Mouse (Mus musculus) heart, postnatal 4 days (tissue): ENCODE results near the gene Frmd6. TPM values are rescaled to one million over a fixed set of nuclear protein-coding genes. Genes with fewer than 3 reads are reported as not detected.

Experiments
- DNase-seq: peaks from one replicate; pipeline ENCODE4 v3.0.0; 2021
- total RNA-seq, 2 experiments: library from RNA; stranded (reverse); gene quantifications; 2 replicates each; pipeline ENCODE4 v1.2.3; 2021

Frmd6 gene
- 10 to 100 TPM; 40.0 to 42.1 TPM for total RNA-seq

GRCm38 (mm10) chr12:70824729-70825650 is at the start of gene Frmd6:
Gene Frmd6, plus strand, starts transcription at chr12:70825514.
- DNase-seq: peak; percentile 97

- no peak for DNase-seq
Observed at GRCm38 (mm10) chr12:70775609-70776008, 49.7 kb upstream of the Frmd6 start.

GRCm38 (mm10) chr12:70776683-70777082 is 48.6 kb upstream of the Frmd6 start:
- DNase-seq: peak; percentile 51

GRCm38 (mm10) chr12:70777466-70777865 is 47.8 kb upstream of the Frmd6 start:
- no peak for DNase-seq

GRCm38 (mm10) chr12:70777866-70778265 is 47.4 kb upstream of the Frmd6 start:
- DNase-seq: peak; percentile 28

GRCm38 (mm10) chr12:70778271-70778670 is 47.0 kb upstream of the Frmd6 start:
- DNase-seq: no peak

- DNase-seq: no peak
Observed at GRCm38 (mm10) chr12:70778724-70779123, 46.6 kb upstream of the Frmd6 start.

- no peak for DNase-seq
Observed at GRCm38 (mm10) chr12:70783049-70783448, 42.3 kb upstream of the Frmd6 start.

GRCm38 (mm10) chr12:70783475-70784239 is 41.7 kb upstream of the Frmd6 start:
- DNase-seq: peak; percentile 12

GRCm38 (mm10) chr12:70784240-70784705 is 41.0 kb upstream of the Frmd6 start:
- no peak for DNase-seq

- no peak for DNase-seq
Observed at GRCm38 (mm10) chr12:70789341-70789740, 36.0 kb upstream of the Frmd6 start.

GRCm38 (mm10) chr12:70793291-70793690 is 32.0 kb upstream of the Frmd6 start:
- DNase-seq: no peak

GRCm38 (mm10) chr12:70794543-70795388 is 30.5 kb upstream of the Frmd6 start:
- no peak for DNase-seq

- no peak for DNase-seq
Observed at GRCm38 (mm10) chr12:70795389-70795711, 30.0 kb upstream of the Frmd6 start.

- peak; percentile 30 for DNase-seq
Observed at GRCm38 (mm10) chr12:70798496-70798895, 26.8 kb upstream of the Frmd6 start.

GRCm38 (mm10) chr12:70799231-70800002 is 25.9 kb upstream of the Frmd6 start:
- DNase-seq: peak; percentile 43

- DNase-seq: no peak
Observed at GRCm38 (mm10) chr12:70800086-70800485, 25.2 kb upstream of the Frmd6 start.

- no peak for DNase-seq
Observed at GRCm38 (mm10) chr12:70801361-70801760, 24.0 kb upstream of the Frmd6 start.

- DNase-seq: no peak
Observed at GRCm38 (mm10) chr12:70803494-70803893, 21.8 kb upstream of the Frmd6 start.

GRCm38 (mm10) chr12:70804989-70805388 is 20.3 kb upstream of the Frmd6 start:
- DNase-seq: no peak

GRCm38 (mm10) chr12:70807543-70807942 is 17.8 kb upstream of the Frmd6 start:
- DNase-seq: no peak

- DNase-seq: no peak
Observed at GRCm38 (mm10) chr12:70807975-70808374, 17.3 kb upstream of the Frmd6 start.
